9 mouse cellular contexts compared by ENCODE assay signal in genomic region chr5:137348482-137349383, GRCm38 (mm10). TPM values are rescaled to one million over a fixed set of nuclear protein-coding genes. Genes with fewer than 3 reads are reported as not detected.
DNase-seq lines count a peak whose midpoint lies in the region; ATAC-seq lines count a peak whose summit lies in the region.
"Had no signal": no experiment of that assay in that cellular context is flagged by ENCODE, and none has a peak within 500 bp of the region (broad histone marks: within the 10 kb centered on the region; RNA-seq: fewer than 3 reads in every experiment).

No protein-coding gene starts in this region.

- no peaks in the 10 kb centered on the region; the same call in 1 of the 2 replicates for H3K36me3 ChIP-seq in forebrain, embryonic 11.5 days (ENCODE audit: control insufficient read depth, insufficient read depth, low read length)
- H3K36me3 ChIP-seq in midbrain, embryonic 10.5 days: peaks cover 12% of the 10 kb centered on the region

- no peaks in the 10 kb centered on the region for H3K27me3 ChIP-seq in forebrain, embryonic 11.5 days (ENCODE audit: control insufficient read depth, insufficient read depth, low read length)
- no peaks in the 10 kb centered on the region for H3K27me3 ChIP-seq in midbrain, embryonic 10.5 days (ENCODE audit: low read depth, poor library complexity, severe bottlenecking)

- H3K27ac ChIP-seq in forebrain, embryonic 11.5 days (ENCODE audit: low read depth, low read length): peak overlapping the region; percentile 74
- H3K27ac ChIP-seq in midbrain, embryonic 10.5 days (replicated peaks): peak overlapping the region; percentile 97

- H3K9me3 ChIP-seq in forebrain, embryonic 11.5 days (ENCODE audit: control insufficient read depth, low read length): no peaks in the 10 kb centered on the region
- H3K9me3 ChIP-seq in midbrain, embryonic 10.5 days (replicated peaks): no peaks in the 10 kb centered on the region

- intact Hi-C loops in heart, postnatal 14 days (cut with DNase I): loop anchor here (1.0 kb wide), 1 partner anchor 9 kb away; no protein-coding TSS in a partner anchor

- H3K4me2 ChIP-seq in forebrain, embryonic 11.5 days (ENCODE audit: low read depth, low read length, severe bottlenecking): peak overlapping the region; percentile 90

- peak overlapping the region; percentile 97 for H3K9ac ChIP-seq in forebrain, embryonic 11.5 days (ENCODE audit: low read length)

- peaks cover 22% of the 10 kb centered on the region for H3K4me1 ChIP-seq in forebrain, embryonic 11.5 days (replicated peaks; ENCODE audit: control insufficient read depth, insufficient read depth, low read length)
- peaks cover 78% of the 10 kb centered on the region for H3K4me1 ChIP-seq in midbrain, embryonic 10.5 days

- 0 out of 2 replicates have a peak, but pooled peaks have one; percentile 9 for ATAC-seq in forebrain, embryonic 11.5 days (replicated peaks; ENCODE audit: low FRiP score)

- DNase-seq in adrenal gland, adult 2 months: peak; percentile 90
- DNase-seq in forebrain, embryonic 11.5 days (ENCODE audit: low spot score): peak; percentile 76
- DNase-seq in heart, postnatal 14 days: peak; percentile 83 to 85
- DNase-seq in kidney, postnatal 36 days: peak; percentile 93 to 95
- peak; percentile 73 for DNase-seq in midbrain, embryonic 10.5 days (ENCODE audit: low spot score)
- no peak for DNase-seq in urinary bladder, adult 18-20 months (ENCODE audit: low spot score in 2 of 2)
- DNase-seq in right cerebral cortex, adult 18-20 months: no peak
- no peak for DNase-seq in spleen, postnatal 14 days (ENCODE audit: low spot score in 2 of 2)

- WGBS in forebrain, embryonic 11.5 days: under 1% methylated on average over 33 of the region's 33 CpGs
- WGBS in midbrain, embryonic 10.5 days: 1% methylated on average over 33 of the region's 33 CpGs

- H3K4me3 ChIP-seq in forebrain, embryonic 11.5 days (ENCODE audit: low read depth, low read length): peak overlapping the region; percentile 88
- H3K4me3 ChIP-seq in midbrain, embryonic 10.5 days: peak overlapping the region; percentile 96
- H3K4me3 ChIP-seq: megakaryocyte, embryonic 14.5 days had no signal

RNA-seq across cellular contexts. Expression of gene Ephb4, which starts 1.2 kb away (rescaled TPM):
- total RNA-seq in adrenal gland, adult 2 months (2021): 10 to 100 TPM; 44.3 to 68.9 TPM
- 54.6 and 59.9 TPM in 2 replicates for polyA plus RNA-seq in adrenal gland, adult 2 months (2012; rRNA removed)
- 34.6 and 35.0 TPM in 2 replicates for polyA plus RNA-seq in forebrain, embryonic 11.5 days (2014; fragmentation: Nextera tagmentation; extraction: Ambion mirVana)
- total RNA-seq in heart, postnatal 14 days (2021): 10 to 100 TPM; 77.5 to 83.7 TPM
- polyA plus RNA-seq in midbrain, embryonic 10.5 days (2016; fragmentation: Nextera tagmentation; extraction: Ambion mirVana): 28.9 and 30.0 TPM in 2 replicates

RNA-seq across cellular contexts. Expression of gene Slc12a9, which starts 15.3 kb away (rescaled TPM):
- total RNA-seq in adrenal gland, adult 2 months (2021): 10 to 100 TPM in 1 of 2 experiments, 1 to 10 TPM in 1; 7.3 to 12.4 TPM
- 30.4 and 33.0 TPM in 2 replicates for polyA plus RNA-seq in adrenal gland, adult 2 months (2012; rRNA removed)
- polyA plus RNA-seq in forebrain, embryonic 11.5 days (2014; fragmentation: Nextera tagmentation; extraction: Ambion mirVana): 9.9 and 10.5 TPM in 2 replicates
- 1 to 10 TPM; 3.8 to 5.4 TPM for total RNA-seq in heart, postnatal 14 days (2021)
- 12.0 and 14.3 TPM in 2 replicates for polyA plus RNA-seq in midbrain, embryonic 10.5 days (2016; fragmentation: Nextera tagmentation; extraction: Ambion mirVana)

RNA-seq across cellular contexts. Expression of gene Trip6, which starts 34.5 kb away (rescaled TPM):
- total RNA-seq in adrenal gland, adult 2 months (2021): 10 to 100 TPM; 28.3 to 41.4 TPM
- polyA plus RNA-seq in adrenal gland, adult 2 months (2012; rRNA removed): 108 TPM in 2 replicates
- 50.1 and 56.7 TPM in 2 replicates for polyA plus RNA-seq in forebrain, embryonic 11.5 days (2014; fragmentation: Nextera tagmentation; extraction: Ambion mirVana)
- 10 to 100 TPM; 14.2 to 14.3 TPM for total RNA-seq in heart, postnatal 14 days (2021)
- 61.0 and 61.1 TPM in 2 replicates for polyA plus RNA-seq in midbrain, embryonic 10.5 days (2016; fragmentation: Nextera tagmentation; extraction: Ambion mirVana)

RNA-seq across cellular contexts. Expression of gene Srrt, which starts 41.3 kb away (rescaled TPM):
- 100 to 1,000 TPM; 135 to 172 TPM for total RNA-seq in adrenal gland, adult 2 months (2021)
- polyA plus RNA-seq in adrenal gland, adult 2 months (2012; rRNA removed): 138 and 150 TPM in 2 replicates
- 190 TPM in 2 replicates for polyA plus RNA-seq in forebrain, embryonic 11.5 days (2014; fragmentation: Nextera tagmentation; extraction: Ambion mirVana)
- 10 to 100 TPM; 84.2 to 84.8 TPM for total RNA-seq in heart, postnatal 14 days (2021)
- polyA plus RNA-seq in midbrain, embryonic 10.5 days (2016; fragmentation: Nextera tagmentation; extraction: Ambion mirVana): 190 and 192 TPM in 2 replicates

RNA-seq across cellular contexts. Expression of gene Ufsp1, which starts 54.3 kb away (rescaled TPM):
- 10 to 100 TPM in 1 of 2 experiments, 1 to 10 TPM in 1; 9.6 to 15.3 TPM for total RNA-seq in adrenal gland, adult 2 months (2021)
- 29.8 and 37.9 TPM in 2 replicates for polyA plus RNA-seq in adrenal gland, adult 2 months (2012; rRNA removed)
- polyA plus RNA-seq in forebrain, embryonic 11.5 days (2014; fragmentation: Nextera tagmentation; extraction: Ambion mirVana): 6.8 and 8.0 TPM in 2 replicates
- 1 to 10 TPM; 6.7 to 8.5 TPM for total RNA-seq in heart, postnatal 14 days (2021)
- polyA plus RNA-seq in midbrain, embryonic 10.5 days (2016; fragmentation: Nextera tagmentation; extraction: Ambion mirVana): 9.6 and 11.0 TPM in 2 replicates

Comparison
In these comparisons a context has a peak if more than half of its experiments do, and no peak if none do; other contexts are left out.
1. DNase-seq: peak in adrenal gland, adult 2 months (single experiment), forebrain, embryonic 11.5 days (single experiment), heart, postnatal 14 days (2 of 2), kidney, postnatal 36 days (2 of 2) and midbrain, embryonic 10.5 days (single experiment); none in urinary bladder, adult 18-20 months (0 of 2), right cerebral cortex, adult 18-20 months (single experiment) and spleen, postnatal 14 days (0 of 2).